Mouse (Mus musculus): Measurements from ENCODE around the gene Aldh3a2.
"Not testable (repeated sequence)": the region's sequence is repeated elsewhere in the genome, so short reads cannot be mapped to it uniquely, and the experiment has no call there.

The Aldh3a2 gene

DNA sequence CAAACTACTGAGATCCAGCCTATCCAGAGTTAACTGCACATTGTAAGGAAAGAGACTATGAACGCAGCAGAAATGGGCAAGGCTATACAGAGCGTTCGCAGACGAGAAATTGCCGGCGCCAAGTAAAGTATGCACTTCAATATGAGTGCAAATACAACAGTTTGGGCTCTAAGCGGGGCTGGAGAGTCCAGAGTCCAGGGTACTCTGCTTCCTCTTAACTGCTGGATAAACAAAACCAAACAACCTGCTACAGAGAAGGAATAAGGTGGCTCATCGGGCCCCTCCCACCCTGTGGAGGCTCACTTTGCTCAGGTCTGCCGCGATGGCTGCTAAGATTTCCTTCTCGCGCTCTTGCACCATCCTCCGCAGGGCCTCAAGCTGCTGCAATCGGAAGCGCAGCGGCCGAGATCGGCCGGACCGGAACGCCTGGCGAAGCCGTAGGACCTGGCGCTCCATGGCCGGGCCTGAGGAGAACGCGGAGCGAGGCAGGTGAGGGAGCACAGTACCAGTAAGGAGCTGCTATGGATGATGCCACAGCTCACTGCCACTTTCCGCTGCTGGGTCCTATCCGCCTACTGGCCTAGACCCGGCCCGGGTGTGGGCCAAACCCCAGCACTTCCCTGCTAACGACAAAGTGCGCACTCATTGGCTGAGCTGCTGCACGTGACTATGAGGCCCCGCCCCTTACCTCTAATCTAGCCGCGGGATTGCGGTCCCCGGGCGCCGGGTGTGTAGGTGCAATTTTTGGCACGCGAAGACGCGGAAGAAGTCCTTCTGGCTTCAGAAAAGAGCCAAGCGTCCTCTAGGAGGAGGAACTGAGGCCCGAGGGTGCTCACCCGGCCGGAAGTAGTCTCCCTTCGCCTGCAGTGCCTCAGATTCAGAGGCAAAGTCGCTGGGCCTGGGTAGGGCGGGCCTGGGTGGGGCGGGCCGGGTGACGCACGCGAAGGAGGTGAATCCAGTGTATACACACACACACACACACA lies at the start of gene Aldh3a2:
Gene Aldh3a2 (minus strand): TSS at position 914 of the 983 bp plus-strand sequence.
- peak; percentile 97 for DNase-seq

DNA sequence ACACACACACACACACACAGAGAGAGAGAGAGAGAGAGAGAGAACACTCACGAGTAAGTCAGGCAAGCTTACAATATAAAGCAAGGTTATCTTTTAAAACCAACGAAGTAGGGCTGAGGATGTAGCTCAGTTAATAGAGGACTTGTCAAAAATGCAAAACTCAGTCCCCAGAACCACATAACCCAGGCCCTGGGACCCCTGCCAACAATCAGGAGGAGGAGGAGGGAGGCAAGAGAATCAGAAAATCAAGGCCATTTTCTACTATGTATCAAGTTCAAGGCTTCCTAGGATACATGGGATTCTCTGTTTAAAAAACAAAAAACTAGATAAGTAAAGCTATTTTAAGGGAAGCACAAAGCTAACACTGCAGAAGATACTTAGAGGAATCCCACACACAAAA lies 49.6 kb upstream of the Aldh3a2 start:
- peak; percentile 12 for DNase-seq

- DNase-seq, result no peak
These were observed 43.1 kb upstream of the Aldh3a2 start for GRCm38 (mm10) chr11:61310321-61310720.

GRCm38 (mm10) chr11:61309831-61310230 lies 42.6 kb upstream of the Aldh3a2 start:
- DNase-seq, result no peak

DNA sequence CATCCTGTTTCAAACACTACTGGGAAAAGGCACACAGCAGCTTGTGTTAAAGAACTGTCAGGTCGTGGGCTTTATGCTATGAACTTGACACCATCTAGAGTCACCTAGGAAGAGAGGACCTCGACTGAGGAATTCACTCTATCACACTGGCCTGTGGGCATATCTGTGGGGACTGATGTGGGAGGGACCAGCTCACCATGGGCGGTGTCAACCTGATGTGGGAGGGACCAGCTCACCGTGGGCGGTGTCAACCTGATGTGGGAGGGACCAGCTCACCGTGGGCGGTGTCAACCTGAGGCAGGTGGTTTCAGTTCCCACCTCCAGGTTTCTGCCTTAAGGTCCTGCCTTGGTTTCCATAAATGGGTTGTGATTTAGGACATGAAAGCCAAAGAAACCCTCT lies 40.5 kb upstream of the Aldh3a2 start:
- no peak for DNase-seq

DNA sequence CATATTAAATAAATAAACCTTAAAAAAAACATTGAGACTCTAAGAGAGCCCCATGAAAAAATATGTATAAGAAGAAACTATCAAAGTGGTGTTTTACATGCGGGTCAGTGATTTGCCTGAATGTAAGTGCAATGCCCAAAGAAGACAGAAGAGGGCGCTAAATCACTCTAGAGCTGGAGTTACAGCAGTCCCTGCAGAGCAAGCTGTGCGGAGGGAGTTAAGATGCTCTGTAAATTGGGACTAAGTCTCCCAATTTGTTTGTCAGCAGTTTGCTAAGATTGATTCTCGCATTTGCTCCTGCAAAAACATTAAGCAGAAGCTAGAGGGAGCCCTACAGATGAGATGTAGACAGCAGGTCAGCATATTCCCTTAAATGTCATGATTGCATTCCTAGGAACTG lies 38.1 kb upstream of the Aldh3a2 start:
- DNase-seq, result peak; percentile 54

DNA sequence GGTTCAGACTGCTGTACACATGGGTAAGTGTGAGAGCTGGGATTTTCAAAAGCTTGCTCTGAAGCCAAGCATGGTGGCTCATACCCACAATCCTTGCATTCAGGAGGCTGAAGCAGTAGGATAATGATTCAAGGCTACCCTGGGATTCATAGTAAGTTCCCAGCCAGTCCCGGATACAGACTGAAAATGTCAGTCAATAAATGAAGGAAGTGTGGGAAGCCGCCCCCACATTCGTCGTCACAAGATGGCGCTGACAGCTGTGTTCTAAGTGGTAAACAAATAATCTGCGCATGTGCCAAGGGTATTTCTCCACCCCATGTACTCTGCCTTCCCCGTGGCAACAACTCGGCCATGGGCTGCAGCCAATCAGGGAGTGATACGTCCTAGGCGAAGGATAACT lies 37.3 kb upstream of the Aldh3a2 start:
- DNase-seq, result not testable (repeated sequence)

GRCm38 (mm10) chr11:61300716-61301392 lies 33.6 kb upstream of the Aldh3a2 start:
- DNase-seq, result peak; percentile 50

DNA sequence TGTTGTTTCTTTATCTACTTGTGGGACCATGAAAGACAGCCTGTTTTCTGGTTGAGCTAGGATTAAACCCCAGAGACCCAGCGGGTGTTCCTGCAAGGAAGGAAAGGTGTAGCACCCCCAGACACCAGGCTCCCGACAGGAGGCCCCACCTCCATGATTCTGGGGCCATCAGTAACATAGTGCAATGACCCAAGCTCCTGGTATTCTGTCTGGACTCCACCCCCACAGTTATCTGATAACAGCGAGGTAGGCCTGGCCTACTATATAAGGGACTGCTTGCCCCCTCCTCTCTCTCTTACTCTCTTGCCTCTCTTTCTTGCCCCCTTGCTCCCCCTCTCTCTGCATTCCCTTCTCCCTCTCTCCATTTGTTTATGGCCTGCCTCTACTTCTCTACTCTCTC lies 32.9 kb upstream of the Aldh3a2 start:
- DNase-seq, result no peak

- peak; percentile 36 for DNase-seq
These were observed 30.6 kb upstream of the Aldh3a2 start for GRCm38 (mm10) chr11:61297901-61298300.

GRCm38 (mm10) chr11:61297326-61297725 lies 30.1 kb upstream of the Aldh3a2 start:
- DNase-seq, result no peak

GRCm38 (mm10) chr11:61296556-61296955 lies 29.3 kb upstream of the Aldh3a2 start:
- DNase-seq, result no peak

DNA sequence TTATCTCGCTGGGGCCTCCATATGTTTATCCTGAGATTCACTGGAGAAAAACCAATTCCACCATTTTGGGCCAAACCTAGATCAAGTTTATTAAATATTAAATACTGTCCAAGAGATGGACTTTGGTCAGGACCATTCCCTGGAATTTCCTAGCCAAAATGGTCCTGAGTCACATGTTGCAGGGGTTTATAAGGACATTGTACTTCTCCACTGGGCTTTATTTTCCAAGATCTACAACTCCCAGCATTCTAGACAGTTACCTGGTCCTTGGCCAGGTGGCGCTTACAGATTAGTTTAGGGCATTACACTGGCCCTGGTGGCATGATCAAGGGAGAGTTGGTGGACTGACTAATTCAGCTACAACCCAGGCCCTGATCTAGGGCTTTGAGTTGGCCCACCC lies 28.3 kb upstream of the Aldh3a2 start:
- no peak for DNase-seq

GRCm38 (mm10) chr11:61294431-61294830 lies 27.2 kb upstream of the Aldh3a2 start:
- DNase-seq, result no peak

DNA sequence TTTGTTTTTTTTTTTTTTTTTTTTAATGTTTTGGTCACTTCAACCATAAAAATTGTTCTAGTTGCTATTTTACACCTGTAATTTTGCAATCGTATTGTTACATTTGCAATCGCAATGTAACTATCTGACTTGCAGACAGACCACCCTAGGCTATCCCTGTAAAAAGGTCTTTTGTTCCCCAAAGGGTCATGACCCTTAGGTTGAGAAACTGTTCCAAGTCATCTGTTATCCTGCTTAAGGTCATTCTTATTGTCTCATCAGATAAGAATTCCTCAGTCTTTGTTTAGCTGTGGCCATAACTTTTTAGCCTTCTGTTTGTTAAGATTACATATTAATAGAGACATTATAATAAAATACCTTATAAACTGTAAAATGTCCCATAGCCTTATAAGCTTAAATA lies 26.0 kb upstream of the Aldh3a2 start:
- no peak for DNase-seq

GRCm38 (mm10) chr11:61284323-61284722 lies 17.1 kb upstream of the Aldh3a2 start:
- DNase-seq, result no peak

DNA sequence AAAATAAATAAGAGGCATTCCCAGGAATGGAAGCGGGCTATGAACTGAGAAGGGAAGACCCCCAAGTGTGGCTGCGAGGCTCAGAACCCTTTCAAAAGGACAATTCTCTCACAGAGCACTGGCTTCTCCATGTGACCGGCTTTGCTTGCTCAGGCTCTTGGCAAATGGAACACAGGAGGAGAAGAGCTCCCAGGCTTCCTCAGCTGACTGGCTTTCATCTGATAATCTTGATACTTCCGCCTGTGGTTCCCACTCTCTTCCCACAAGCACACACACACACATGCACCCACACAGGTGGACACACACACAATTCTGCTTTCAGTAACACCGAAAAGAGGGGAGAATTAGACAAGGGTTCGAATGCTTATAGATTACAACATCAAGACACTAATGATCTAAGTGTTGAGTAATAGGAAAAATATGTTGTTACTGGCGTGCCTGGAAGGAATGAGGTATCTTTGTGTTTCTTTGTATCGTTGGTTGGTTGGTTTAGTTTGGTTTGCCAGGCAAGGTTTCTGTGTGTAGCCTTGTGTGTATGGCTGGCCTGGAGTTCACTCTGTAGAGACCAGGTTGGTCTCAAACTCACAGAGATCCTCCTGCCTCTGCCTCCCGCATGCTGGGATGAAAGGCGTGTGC lies 16.3 kb upstream of the Aldh3a2 start:
- DNase-seq, result no peak

GRCm38 (mm10) chr11:61278445-61279077 lies 11.3 kb upstream of the Aldh3a2 start:
- no peak for DNase-seq

GRCm38 (mm10) chr11:61277937-61278336 lies 10.7 kb upstream of the Aldh3a2 start:
- no peak for DNase-seq

- no peak for DNase-seq
These were observed 9.2 kb upstream of the Aldh3a2 start for GRCm38 (mm10) chr11:61276482-61276881.

DNA sequence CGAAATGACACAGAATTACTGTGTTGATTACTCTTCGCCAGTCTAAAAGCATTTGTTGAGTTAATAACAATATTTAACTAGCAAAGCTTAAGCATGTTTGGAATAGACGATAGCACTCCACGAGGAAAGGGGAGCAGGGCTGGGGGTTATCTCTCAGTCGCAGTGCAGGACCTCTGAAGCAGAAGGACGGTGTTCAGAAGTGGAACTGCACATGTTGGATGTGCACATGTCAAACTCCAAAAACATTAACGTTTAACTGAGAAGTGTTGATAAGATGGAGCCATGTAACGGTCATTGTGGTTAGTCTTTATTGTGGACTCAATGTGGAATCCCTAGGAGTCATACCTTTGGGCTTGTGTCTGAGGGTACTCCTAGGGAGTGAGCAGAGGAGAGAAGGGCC lies 7.8 kb upstream of the Aldh3a2 start:
- no peak for DNase-seq

GRCm38 (mm10) chr11:61274421-61274820 lies 7.2 kb upstream of the Aldh3a2 start:
- no peak for DNase-seq

- no peak for DNase-seq
These were observed 6.7 kb upstream of the Aldh3a2 start for GRCm38 (mm10) chr11:61273928-61274327.

Measured in kidney, postnatal 10 days (tissue).